Mouse (Mus musculus): ENCODE data around the gene Fuca1. TPM values are rescaled to one million over a fixed set of nuclear protein-coding genes. Genes with fewer than 3 reads are reported as not detected.

Gene Fuca1
- total RNA-seq, 2 experiments from 2014 or later = 88.2 to 99.0 TPM

DNA sequence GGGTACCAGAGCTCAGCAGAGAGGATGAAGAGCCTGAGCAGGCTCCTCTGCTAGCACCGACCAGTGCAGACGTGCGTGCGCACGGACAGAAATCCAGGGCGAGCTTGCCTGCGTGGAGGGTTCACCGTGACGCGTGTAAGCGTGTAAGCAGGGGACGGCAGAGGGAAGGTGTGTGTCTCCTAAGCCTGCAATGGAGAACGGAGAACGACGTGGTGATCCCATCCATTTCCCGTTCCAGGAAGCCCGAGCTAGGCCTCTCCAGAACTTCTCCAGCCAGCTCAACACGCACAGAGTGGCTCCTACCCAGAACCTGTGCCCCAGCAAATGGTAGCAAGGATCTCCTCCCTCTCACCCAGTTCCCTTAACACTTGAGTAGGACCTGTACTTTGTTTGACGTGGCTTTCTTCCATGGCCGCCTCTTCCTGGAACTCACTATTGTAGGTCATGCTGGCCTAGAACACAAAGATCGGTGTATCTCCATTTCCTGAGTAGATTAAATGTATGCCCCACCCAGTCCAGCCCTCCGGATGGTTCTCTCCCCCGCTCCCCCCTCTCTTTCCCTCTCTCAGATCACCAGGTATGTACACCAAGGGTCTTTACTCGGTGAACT lies 32.0 kb upstream of the Fuca1 start:
- DNase-seq (ENCODE audit: low spot score in 2 of 2) = no peak

GRCm38 (mm10) chr4:135889146-135889883 lies 31.2 kb upstream of the Fuca1 start:
- no peak for DNase-seq (ENCODE audit: low spot score in 2 of 2)

DNA sequence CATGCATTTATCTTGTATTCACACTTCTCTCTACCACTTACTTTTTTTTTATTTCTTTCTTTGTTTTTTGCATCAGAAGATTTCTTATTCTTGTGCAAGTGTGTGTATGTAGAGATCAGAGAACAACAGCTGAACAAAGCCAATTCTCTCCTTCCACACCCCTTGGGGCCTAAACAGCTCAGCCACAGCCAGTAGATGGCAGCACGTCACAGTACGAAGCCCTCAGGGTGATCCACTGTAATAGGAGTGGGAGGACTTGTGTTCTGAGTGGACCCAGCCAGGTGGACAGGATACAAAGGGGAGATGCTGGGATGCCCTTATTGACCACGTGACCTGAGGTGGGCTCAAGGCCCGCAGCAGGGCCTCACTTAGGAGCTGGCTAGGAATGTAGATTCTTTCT lies 30.7 kb upstream of the Fuca1 start:
- peak in 1 of 2 experiments; percentile 62 for DNase-seq (ENCODE audit: low spot score in 2 of 2)

- DNase-seq (ENCODE audit: low spot score in 2 of 2) = no peak
These were observed 29.0 kb upstream of the Fuca1 start for GRCm38 (mm10) chr4:135891539-135891938.

- DNase-seq (ENCODE audit: low spot score in 2 of 2) = no peak
These were observed 27.7 kb upstream of the Fuca1 start for GRCm38 (mm10) chr4:135892884-135893283.

GRCm38 (mm10) chr4:135895071-135895571 lies 25.4 kb upstream of the Fuca1 start, which contains the start of gene Cnr2:
Cnr2 (plus strand) TSS chr4:135895394.
- no peak for DNase-seq (ENCODE audit: low spot score in 2 of 2)

DNA sequence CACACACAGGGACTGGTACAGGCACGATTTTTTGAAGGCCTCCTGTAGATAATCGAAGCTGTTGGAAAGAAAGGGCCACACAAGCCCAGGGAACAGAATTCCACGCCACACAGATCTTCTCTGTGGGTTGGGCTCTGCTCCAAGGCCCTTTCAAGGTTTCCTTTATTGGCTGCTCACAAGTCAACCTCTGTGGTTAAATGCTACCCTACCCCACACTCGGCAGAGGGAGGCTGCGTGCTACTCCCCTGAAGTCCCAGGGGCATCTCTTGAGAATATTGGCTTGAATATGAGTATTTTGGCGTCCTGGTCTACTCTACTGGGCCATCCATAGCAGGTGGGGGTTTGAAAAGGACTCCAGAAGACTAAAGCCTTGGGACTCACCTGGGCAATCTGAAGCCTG lies 24.4 kb upstream of the Fuca1 start:
- no peak for DNase-seq (ENCODE audit: low spot score in 2 of 2)

GRCm38 (mm10) chr4:135898380-135899049 lies 22.0 kb upstream of the Fuca1 start:
- no peak for DNase-seq (ENCODE audit: low spot score in 2 of 2)

GRCm38 (mm10) chr4:135899050-135899448 lies 21.5 kb upstream of the Fuca1 start:
- no peak for DNase-seq (ENCODE audit: low spot score in 2 of 2)

GRCm38 (mm10) chr4:135900008-135900407 lies 20.5 kb upstream of the Fuca1 start:
- no peak for DNase-seq (ENCODE audit: low spot score in 2 of 2)

DNA sequence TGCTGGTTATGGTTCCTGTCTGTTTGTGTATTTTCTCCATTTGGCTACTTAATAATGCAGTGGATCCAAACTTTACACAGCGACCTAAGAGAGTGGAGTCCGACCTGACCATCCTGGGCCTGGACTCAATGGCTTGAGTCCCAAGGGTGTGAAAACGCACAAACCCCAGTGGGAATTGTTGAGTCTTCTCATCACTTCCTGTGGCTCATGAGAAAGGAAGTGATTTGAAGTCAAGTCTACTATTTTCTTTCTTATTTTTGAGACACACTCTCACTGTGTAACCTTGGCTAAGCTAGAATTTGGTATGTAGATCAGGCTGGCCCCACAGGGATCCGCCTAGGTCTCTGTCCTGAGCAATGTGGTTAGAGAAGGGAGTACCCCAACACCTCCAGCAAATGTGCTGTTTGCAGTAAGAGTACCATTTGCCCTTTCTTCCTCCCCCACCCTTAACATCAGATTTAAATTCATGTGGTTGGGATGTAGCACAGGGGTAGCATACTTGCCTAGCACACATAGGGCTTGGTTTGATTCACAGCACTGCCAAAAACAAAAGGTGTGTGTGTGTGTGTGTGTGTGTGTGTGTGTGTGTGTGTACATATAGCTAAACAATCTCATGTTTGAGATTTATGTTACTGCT lies 17.8 kb upstream of the Fuca1 start:
- DNase-seq (ENCODE audit: low spot score in 2 of 2) = no peak

DNA sequence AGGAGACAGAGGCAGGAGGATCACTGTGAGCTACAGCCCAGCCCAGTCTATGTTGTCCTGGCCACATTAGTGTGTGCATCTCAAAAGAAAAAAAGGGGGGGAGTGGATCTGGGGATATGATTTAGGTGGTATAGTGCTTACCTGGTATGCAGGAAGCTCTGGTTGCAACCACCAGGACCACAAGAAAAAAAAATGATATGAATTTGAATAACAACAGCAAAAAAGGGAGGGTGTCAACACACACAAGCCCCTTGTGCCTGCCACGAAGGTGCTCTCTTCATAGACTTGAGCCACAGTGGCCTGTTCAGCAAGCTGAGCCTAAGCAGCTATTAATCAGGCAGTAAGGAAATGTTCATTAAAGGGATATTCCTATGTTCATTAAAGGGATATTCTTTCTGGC lies 15.7 kb upstream of the Fuca1 start:
- no peak for DNase-seq (ENCODE audit: low spot score in 2 of 2)

GRCm38 (mm10) chr4:135906633-135907032 lies 13.9 kb upstream of the Fuca1 start:
- no peak for DNase-seq (ENCODE audit: low spot score in 2 of 2)

- no peak for DNase-seq (ENCODE audit: low spot score in 2 of 2)
These were observed 11.0 kb upstream of the Fuca1 start for GRCm38 (mm10) chr4:135909326-135910066.

GRCm38 (mm10) chr4:135911531-135911930 lies 9.0 kb upstream of the Fuca1 start:
- no peak for DNase-seq (ENCODE audit: low spot score in 2 of 2)

DNA sequence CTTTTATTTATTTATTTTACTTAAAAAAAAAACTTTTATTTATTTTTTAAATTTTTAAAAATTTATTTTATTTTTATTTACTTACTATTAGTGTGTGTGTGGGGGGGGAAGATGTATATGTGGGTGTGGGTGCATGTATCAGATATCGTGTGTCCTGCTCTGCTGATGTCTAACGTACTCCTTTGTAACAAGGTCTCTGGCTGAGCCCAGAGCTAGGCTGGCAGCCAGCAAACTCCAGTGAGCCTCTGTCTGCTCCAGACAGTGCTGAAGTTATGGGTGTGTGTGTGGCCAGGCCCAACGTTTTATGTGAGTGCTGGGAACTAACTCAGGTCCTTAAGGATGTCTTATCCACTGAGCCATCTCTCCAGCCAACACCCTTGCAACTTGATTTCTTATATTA lies 8.4 kb upstream of the Fuca1 start:
- no peak for DNase-seq (ENCODE audit: low spot score in 2 of 2)

GRCm38 (mm10) chr4:135912835-135913234 lies 7.7 kb upstream of the Fuca1 start:
- no peak for DNase-seq (ENCODE audit: low spot score in 2 of 2)

- DNase-seq (ENCODE audit: low spot score in 2 of 2) = no peak
These were observed 7.1 kb upstream of the Fuca1 start for GRCm38 (mm10) chr4:135913433-135913832.

DNA sequence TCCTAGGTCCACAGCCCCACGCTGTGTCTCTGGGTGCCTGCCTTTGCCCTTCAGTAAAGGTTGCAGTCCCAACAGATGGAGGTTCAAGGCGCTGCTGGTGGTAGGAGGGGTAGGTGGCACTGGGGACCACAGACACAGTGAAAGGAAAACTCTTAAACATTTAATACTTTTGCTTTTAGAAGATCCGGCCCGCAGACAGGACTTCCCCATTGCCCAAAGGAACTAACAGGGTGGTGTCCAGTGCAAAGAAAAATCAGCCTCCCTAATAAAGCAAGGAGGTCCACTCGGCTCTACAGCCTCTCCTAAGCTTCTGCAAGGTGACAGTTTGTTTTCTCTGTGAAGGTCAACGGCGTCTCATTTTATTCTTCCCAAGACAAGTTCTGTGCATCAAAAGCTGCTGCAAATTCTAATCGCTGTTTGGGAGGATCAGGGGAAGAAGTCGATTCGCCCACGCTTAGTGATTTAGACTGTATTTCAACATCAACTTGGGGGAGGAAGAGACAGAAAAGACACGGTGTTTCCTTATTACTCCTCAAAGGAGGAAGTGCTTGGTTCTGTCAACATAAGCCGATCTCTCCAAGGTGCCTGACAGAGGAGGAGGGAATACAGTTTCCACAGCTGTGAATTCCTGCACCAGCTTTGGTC lies 1.8 kb upstream of the Fuca1 start:
- DNase-seq (ENCODE audit: low spot score in 2 of 2) = no peak

DNA sequence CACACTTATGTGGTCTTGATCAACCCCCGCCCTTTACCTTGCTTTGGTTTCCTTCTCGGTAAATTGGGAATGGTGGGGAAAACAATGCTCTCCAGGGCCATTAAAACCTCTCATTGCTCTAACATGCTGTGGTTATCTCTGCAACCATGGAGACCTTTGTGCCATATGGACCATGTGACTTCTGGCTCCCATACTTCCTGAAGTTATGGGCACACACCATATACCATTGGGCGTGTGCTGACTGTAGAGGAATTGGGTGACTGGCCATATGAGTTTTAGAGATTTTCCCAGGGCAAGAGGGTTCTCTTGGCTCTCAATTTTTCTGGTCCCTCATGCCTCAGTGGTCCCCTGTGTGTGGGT lies 1.3 kb upstream of the Fuca1 start:
- DNase-seq (ENCODE audit: low spot score in 2 of 2) = no peak
